Mouse (Mus musculus): ENCODE measurements around the gene Cdh12. TPM values are rescaled to one million over a fixed set of nuclear protein-coding genes. Genes with fewer than 3 reads are reported as not detected.

Cdh12 gene
- total RNA-seq, 1 experiment from 2014 or later = 0.21 TPM

- no peak for DNase-seq
Observed at GRCm38 (mm10) chr15:21393080-21393479, 944.0 kb downstream of the Cdh12 start.

DNA sequence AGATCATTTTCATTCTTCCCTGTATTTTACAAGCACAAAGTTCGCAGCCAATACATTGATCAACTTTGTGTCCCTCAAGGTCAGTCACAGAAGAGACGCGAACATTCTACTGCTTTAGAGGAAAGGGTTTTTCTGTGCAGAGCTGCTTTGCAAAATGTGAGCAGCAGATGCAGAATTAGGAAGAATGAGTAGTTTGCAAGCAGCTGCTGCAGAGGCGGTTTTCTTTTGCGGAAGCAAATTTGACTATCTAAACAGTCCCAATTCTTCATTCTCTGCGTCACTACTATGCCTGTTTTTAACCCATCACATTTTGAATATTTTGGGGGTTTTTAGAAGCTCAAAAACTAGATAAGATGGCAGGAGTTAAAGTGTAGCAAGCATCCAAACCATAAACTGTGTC is 956.1 kb downstream of the Cdh12 start:
- no peak for DNase-seq

DNA sequence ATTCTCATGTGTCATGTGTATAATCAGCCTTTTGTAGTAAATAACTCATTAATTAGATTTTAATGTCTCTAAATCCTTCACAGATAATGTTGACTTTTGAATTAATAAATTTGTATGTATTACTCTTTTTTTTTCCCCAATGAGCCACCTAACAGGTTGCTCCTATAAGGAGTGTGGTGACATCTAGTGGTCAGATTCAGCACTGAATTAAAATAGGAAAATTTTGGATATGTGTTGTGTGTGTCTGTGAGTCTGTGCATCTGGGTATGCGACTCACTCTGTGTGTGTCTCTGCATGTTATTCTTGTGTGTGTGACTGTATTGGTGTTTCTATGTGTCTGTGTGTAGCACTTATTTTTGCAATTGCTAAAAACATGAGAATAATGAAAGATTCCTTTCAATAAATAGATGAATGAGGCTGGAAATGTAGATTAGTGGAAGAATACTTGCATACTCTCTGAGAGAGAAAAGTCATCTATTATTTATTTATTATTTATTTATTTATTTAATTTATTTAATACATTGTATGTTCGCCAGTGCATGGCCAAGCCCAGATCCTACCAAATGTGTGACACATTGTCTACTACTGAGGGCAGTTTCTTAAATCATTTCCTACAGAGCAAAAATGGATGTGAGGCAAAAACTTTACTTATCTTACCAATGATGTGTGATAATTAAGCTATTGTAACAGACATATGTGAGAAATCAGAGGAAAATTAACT is 958.4 kb downstream of the Cdh12 start:
- DNase-seq = no peak

GRCm38 (mm10) chr15:21437347-21437746 is 988.3 kb downstream of the Cdh12 start:
- no peak for DNase-seq

GRCm38 (mm10) chr15:21437924-21438323 is 988.9 kb downstream of the Cdh12 start:
- DNase-seq = no peak

- DNase-seq = no peak
Observed at GRCm38 (mm10) chr15:21458098-21458497, 1009.0 kb downstream of the Cdh12 start.

GRCm38 (mm10) chr15:21519355-21519869 is 1070.3 kb downstream of the Cdh12 start:
- DNase-seq = no peak

GRCm38 (mm10) chr15:21530804-21531203 is 1081.7 kb downstream of the Cdh12 start:
- DNase-seq = no peak

GRCm38 (mm10) chr15:21536909-21537308 is 1087.8 kb downstream of the Cdh12 start:
- DNase-seq = no peak

DNA sequence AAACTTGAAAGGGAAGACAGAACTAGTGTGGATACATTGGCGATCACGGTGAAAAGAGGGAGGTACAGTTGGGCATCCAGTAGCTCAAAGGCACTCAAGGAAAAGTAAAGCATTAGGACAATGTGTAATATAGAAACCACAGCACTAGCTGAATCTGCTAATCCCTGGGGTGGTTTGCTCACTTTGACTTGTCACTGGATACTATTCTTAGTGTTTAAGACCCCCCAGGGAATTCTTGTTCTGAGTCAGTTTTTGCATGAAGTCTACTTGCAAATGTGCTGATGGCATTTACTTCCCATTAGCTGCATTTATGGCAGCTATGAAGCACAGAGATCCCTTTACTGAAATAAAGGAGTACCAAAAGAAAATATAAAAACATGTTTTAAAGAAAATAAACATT is 1095.7 kb downstream of the Cdh12 start:
- no peak for DNase-seq

DNA sequence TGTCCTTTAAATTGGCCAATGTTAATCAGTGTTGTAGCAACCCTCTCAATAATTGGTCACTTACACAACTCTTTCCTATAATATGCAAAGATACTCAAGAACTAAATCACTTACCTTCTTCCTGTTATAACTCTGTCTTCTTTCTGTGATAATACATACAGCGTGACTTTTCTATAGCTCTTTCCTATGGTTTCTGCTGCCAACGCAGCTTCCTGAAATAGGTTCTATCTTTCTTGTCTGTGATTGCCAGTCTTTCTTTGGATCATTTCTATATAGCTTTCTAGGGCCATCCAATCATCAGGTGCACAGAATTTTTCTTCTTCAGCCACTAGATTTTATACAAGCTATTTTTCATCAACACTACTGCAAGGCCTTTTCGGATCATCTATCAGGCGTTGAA is 1106.9 kb downstream of the Cdh12 start:
- DNase-seq = no peak

DNA sequence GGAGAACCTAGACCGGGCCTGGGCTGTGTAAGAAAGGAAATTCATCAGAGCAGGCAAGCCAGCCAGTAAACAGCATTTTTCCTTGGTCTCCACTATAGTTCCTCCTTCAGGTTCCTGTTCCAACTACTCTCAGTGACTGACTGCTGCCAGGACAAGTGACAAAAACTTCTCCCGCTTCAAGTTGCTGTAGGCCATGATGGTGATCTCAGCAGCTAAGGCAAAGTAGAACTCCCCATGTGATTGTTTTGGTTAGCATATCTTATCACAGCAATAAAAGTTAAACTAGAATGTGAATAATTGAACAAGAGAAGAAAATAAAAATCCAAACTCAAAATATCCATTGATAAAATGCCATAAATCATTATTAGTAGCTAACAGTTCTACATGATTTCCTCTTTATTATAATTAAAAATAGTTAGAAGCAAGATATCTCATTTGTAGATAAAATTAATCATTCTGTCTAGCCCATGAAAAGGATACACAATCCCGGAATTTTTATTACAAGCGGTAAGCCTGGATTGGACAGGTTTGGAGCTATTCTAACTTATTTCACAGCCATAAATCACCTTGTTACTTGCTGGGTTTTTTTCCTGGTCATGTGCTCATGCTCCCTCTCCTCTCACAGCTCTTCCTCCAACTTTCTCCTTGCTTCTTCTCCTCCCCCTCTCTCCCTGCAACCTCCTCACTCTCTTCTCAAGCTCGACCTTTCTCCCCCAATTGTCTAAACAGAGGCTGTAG is 1117.4 kb downstream of the Cdh12 start:
- no peak for DNase-seq

- DNase-seq = no peak
Observed at GRCm38 (mm10) chr15:21604510-21604909, 1155.4 kb downstream of the Cdh12 start.

Small RNA genes lying within 50 kb of the gene (microRNA-seq; reads per million reads assigned to microRNA genes)
- gene Gm27397 = 0 reads per million in 2 experiments

Other genes with a start within 250 kb of the Cdh12 start
- not detected in 2 replicates for gene Acot10, start 217.5 kb downstream of the Cdh12 start, total RNA-seq (2021)

Measured in adrenal gland, postnatal 25 days (tissue).